Mouse (Mus musculus): ENCODE data around the gene Kcnj9. TPM values are rescaled to one million over a fixed set of nuclear protein-coding genes. Genes with fewer than 3 reads are reported as not detected.

Kcnj9 gene
- total and polyA plus RNA-seq, 2 experiments, result 0.02 to 0.09 TPM

GRCm38 (mm10) chr1:172281522-172282254, 47.4 kb downstream of the Kcnj9 start:
- DNase-seq (ENCODE audit: extremely low read depth, low read depth, low spot score), result no peak
- H3K4me1 ChIP-seq (ENCODE audit: control insufficient read depth, insufficient read depth, low read length), result no peaks in the 10 kb centered on the region
- H3K36me3 ChIP-seq (ENCODE audit: control insufficient read depth, insufficient read depth, low read length), result no peaks in the 10 kb centered on the region
- TF ChIP-seq CTCF (IDR thresholded peaks at IDR 0.05; ENCODE audit: low read depth, low read length) (no peak), POLR2A (IDR thresholded peaks at IDR 0.05; ENCODE audit: extremely low read depth, insufficient read depth, low read length) (no peak)
- no peak overlapping the region for H3K27ac ChIP-seq (replicated peaks; ENCODE audit: insufficient read depth, low read depth, low read length)
- 82% methylated on average over 10 of the region's 10 CpGs for whole genome bisulfite sequencing
- H3K79me2 ChIP-seq (ENCODE audit: control insufficient read depth, insufficient read depth, low read length), result no peaks in the 10 kb centered on the region
- no peak overlapping the region for H3K4me3 ChIP-seq (ENCODE audit: insufficient read depth, low read depth, low read length)
- H3K27me3 ChIP-seq (ENCODE audit: control insufficient read depth, insufficient read depth, low read length), result no peaks in the 10 kb centered on the region
- no peak overlapping the region for H3K9ac ChIP-seq (ENCODE audit: low read depth, low read length)

GRCm38 (mm10) chr1:172279768-172280509, 49.2 kb downstream of the Kcnj9 start:
- H3K27me3 ChIP-seq (ENCODE audit: control insufficient read depth, insufficient read depth, low read length), result no peaks in the 10 kb centered on the region
- H3K4me3 ChIP-seq (ENCODE audit: insufficient read depth, low read depth, low read length), result no peak overlapping the region
- 87% methylated on average over 16 of the region's 16 CpGs for WGBS
- no peak for TF ChIP-seq POLR2A (IDR thresholded peaks at IDR 0.05; ENCODE audit: extremely low read depth, insufficient read depth, low read length)
- TF ChIP-seq CTCF (IDR thresholded peaks at IDR 0.05; ENCODE audit: low read depth, low read length), result no peak
- H3K4me1 ChIP-seq (ENCODE audit: control insufficient read depth, insufficient read depth, low read length), result no peaks in the 10 kb centered on the region
- no peak overlapping the region for H3K9ac ChIP-seq (ENCODE audit: low read depth, low read length)
- no peak overlapping the region for H3K27ac ChIP-seq (replicated peaks; ENCODE audit: insufficient read depth, low read depth, low read length)
- no peaks in the 10 kb centered on the region for H3K79me2 ChIP-seq (ENCODE audit: control insufficient read depth, insufficient read depth, low read length)
- DNase-seq (ENCODE audit: extremely low read depth, low read depth, low spot score), result no peak
- H3K36me3 ChIP-seq (ENCODE audit: control insufficient read depth, insufficient read depth, low read length), result no peaks in the 10 kb centered on the region

GRCm38 (mm10) chr1:172278328-172278727, 50.8 kb downstream of the Kcnj9 start:
- Histone ChIP-seq H3K9ac (ENCODE audit: low read depth, low read length) (no peak overlapping the region), H3K27me3 (ENCODE audit: control insufficient read depth, insufficient read depth, low read length) (no peaks in the 10 kb centered on the region), H3K36me3 (ENCODE audit: control insufficient read depth, insufficient read depth, low read length) (no peaks in the 10 kb centered on the region), H3K27ac (replicated peaks; ENCODE audit: insufficient read depth, low read depth, low read length) (no peak overlapping the region), H3K4me1 (ENCODE audit: control insufficient read depth, insufficient read depth, low read length) (peaks cover 7% of the 10 kb centered on the region; the same call in 1 of the 2 replicates), H3K79me2 (ENCODE audit: control insufficient read depth, insufficient read depth, low read length) (no peaks in the 10 kb centered on the region), H3K4me3 (ENCODE audit: insufficient read depth, low read depth, low read length) (no peak overlapping the region)
- TF ChIP-seq POLR2A (IDR thresholded peaks at IDR 0.05; ENCODE audit: extremely low read depth, insufficient read depth, low read length) (no peak), CTCF (IDR thresholded peaks at IDR 0.05; ENCODE audit: low read depth, low read length) (no peak)
- DNase-seq (ENCODE audit: extremely low read depth, low read depth, low spot score), result no peak
- 90% methylated on average over 13 of the region's 13 CpGs for WGBS

GRCm38 (mm10) chr1:172277172-172277571, 51.9 kb downstream of the Kcnj9 start:
- peak; percentile 23 for DNase-seq (ENCODE audit: extremely low read depth, low read depth, low spot score)
- no peak for TF ChIP-seq CTCF (IDR thresholded peaks at IDR 0.05; ENCODE audit: low read depth, low read length)
- no peak for TF ChIP-seq POLR2A (IDR thresholded peaks at IDR 0.05; ENCODE audit: extremely low read depth, insufficient read depth, low read length)
- no peaks in the 10 kb centered on the region for H3K79me2 ChIP-seq (ENCODE audit: control insufficient read depth, insufficient read depth, low read length)
- H3K27me3 ChIP-seq (ENCODE audit: control insufficient read depth, insufficient read depth, low read length), result no peaks in the 10 kb centered on the region
- peaks cover 7% of the 10 kb centered on the region; the same call in 1 of the 2 replicates for H3K4me1 ChIP-seq (ENCODE audit: control insufficient read depth, insufficient read depth, low read length)
- no peaks in the 10 kb centered on the region for H3K36me3 ChIP-seq (ENCODE audit: control insufficient read depth, insufficient read depth, low read length)
- no peak overlapping the region for H3K9ac ChIP-seq (ENCODE audit: low read depth, low read length)
- WGBS, result 68% methylated on average over 3 of the region's 3 CpGs
- H3K27ac ChIP-seq (replicated peaks; ENCODE audit: insufficient read depth, low read depth, low read length), result no peak overlapping the region
- no peak overlapping the region for H3K4me3 ChIP-seq (ENCODE audit: insufficient read depth, low read depth, low read length)

GRCm38 (mm10) chr1:172274547-172274946, 54.6 kb downstream of the Kcnj9 start:
- no peaks in the 10 kb centered on the region for H3K79me2 ChIP-seq (ENCODE audit: control insufficient read depth, insufficient read depth, low read length)
- TF ChIP-seq CTCF (IDR thresholded peaks at IDR 0.05; ENCODE audit: low read depth, low read length) (no peak), POLR2A (IDR thresholded peaks at IDR 0.05; ENCODE audit: extremely low read depth, insufficient read depth, low read length) (no peak)
- no peaks in the 10 kb centered on the region for H3K36me3 ChIP-seq (ENCODE audit: control insufficient read depth, insufficient read depth, low read length)
- peak; percentile 57 for DNase-seq (ENCODE audit: extremely low read depth, low read depth, low spot score)
- WGBS, result 53% methylated on average over 5 of the region's 5 CpGs
- H3K27ac ChIP-seq (replicated peaks; ENCODE audit: insufficient read depth, low read depth, low read length), result no peak overlapping the region
- H3K4me3 ChIP-seq (ENCODE audit: insufficient read depth, low read depth, low read length), result no peak overlapping the region
- H3K4me1 ChIP-seq (ENCODE audit: control insufficient read depth, insufficient read depth, low read length), result peaks cover 7% of the 10 kb centered on the region; the same call in 1 of the 2 replicates
- no peaks in the 10 kb centered on the region for H3K27me3 ChIP-seq (ENCODE audit: control insufficient read depth, insufficient read depth, low read length)
- no peak overlapping the region for H3K9ac ChIP-seq (ENCODE audit: low read depth, low read length)

Data from liver, adult 2 months (tissue).